Comparison of ENCODE assay signal across 9 mouse cellular contexts in the genomic region with DNA sequence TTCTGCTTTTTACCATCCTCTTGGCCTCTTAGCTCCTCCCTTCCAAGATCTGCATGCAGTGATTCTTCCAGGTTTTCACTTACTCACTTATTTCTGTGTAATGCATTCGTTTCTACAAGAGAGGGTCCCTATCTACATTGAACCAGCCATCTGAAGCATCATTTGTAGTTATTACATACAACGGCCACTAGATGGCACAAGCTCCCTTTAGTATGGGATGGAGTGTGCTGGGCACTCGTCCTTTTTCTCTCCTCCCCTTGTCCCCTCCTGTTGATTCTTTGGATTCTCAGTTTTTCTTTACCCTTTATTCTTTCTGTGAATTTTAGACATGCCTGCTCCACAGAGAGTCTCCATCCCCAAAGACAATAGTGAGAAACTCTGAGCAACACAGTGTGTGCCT. TPM values are rescaled to one million over a fixed set of nuclear protein-coding genes. Genes with fewer than 3 reads are reported as not detected.
DNase-seq lines count a peak whose midpoint lies in the region; ATAC-seq and TF ChIP-seq lines count a peak whose summit lies in the region.
"Had no signal": no experiment of that assay in that cellular context is flagged by ENCODE, and none has a peak within 500 bp of the region (broad histone marks: within the 10 kb centered on the region; RNA-seq: fewer than 3 reads in every experiment).

No protein-coding gene starts in this region.

- TF ChIP-seq POLR2A in ES-Bruce4 (IDR thresholded peaks at IDR 0.05; ENCODE audit: insufficient read depth, low read length), result no peak

- no peak overlapping the region for H3K9ac ChIP-seq in heart, embryonic 12.5 days
- H3K9ac ChIP-seq in heart, embryonic 11.5 days (ENCODE audit: low read depth, low read length), result no peak overlapping the region
- no peak overlapping the region for H3K9ac ChIP-seq in ES-Bruce4 (ENCODE audit: low read depth, poor library complexity, severe bottlenecking)
- H3K9ac ChIP-seq: embryonic facial prominence, embryonic 13.5 days had no signal

- no peak overlapping the region for H3K4me3 ChIP-seq in heart, embryonic 12.5 days
- no peak overlapping the region for H3K4me3 ChIP-seq in heart, embryonic 11.5 days (ENCODE audit: low read depth, low read length)
- no peak overlapping the region for H3K4me3 ChIP-seq in ES-Bruce4 (ENCODE audit: low read depth, low read length)
- no peak overlapping the region for H3K4me3 ChIP-seq in limb, embryonic 10.5 days
- H3K4me3 ChIP-seq: embryonic facial prominence, embryonic 13.5 days had no signal

- WGBS in heart, embryonic 12.5 days, result 6% methylated on average over 3 of the region's 3 CpGs
- 6% methylated on average over 3 of the region's 3 CpGs for WGBS in heart, embryonic 11.5 days (ENCODE audit: insufficient replicate concordance)
- 10% methylated on average over 3 of the region's 3 CpGs for WGBS in limb, embryonic 10.5 days

- no peak overlapping the region for H3K4me2 ChIP-seq in heart, embryonic 12.5 days
- H3K4me2 ChIP-seq in heart, embryonic 11.5 days, result no peak overlapping the region
- H3K4me2 ChIP-seq: embryonic facial prominence, embryonic 13.5 days had no signal

- peaks cover 4% of the 10 kb centered on the region; the same call in 1 of the 2 replicates for H3K27me3 ChIP-seq in heart, embryonic 12.5 days (replicated peaks)
- H3K27me3 ChIP-seq in heart, embryonic 11.5 days (ENCODE audit: control insufficient read depth, insufficient read depth, low read length), result no peaks in the 10 kb centered on the region
- no peaks in the 10 kb centered on the region for H3K27me3 ChIP-seq in ES-Bruce4 (ENCODE audit: control insufficient read depth, insufficient read depth, low read length, poor library complexity, severe bottlenecking)
- H3K27me3 ChIP-seq in limb, embryonic 10.5 days (ENCODE audit: low read depth, poor library complexity, severe bottlenecking), result no peaks in the 10 kb centered on the region; the same call in 1 of the 2 replicates

- TF ChIP-seq CTCF in ES-Bruce4 (IDR thresholded peaks at IDR 0.05; ENCODE audit: low read depth, low read length), result peak; percentile 36

- no peak for TF ChIP-seq EP300 in ES-Bruce4 (IDR thresholded peaks at IDR 0.05; ENCODE audit: insufficient read depth, low read depth, low read length)

- no peaks in the 10 kb centered on the region for H3K36me3 ChIP-seq in heart, embryonic 12.5 days
- H3K36me3 ChIP-seq in heart, embryonic 11.5 days (ENCODE audit: control insufficient read depth, insufficient read depth, low read length), result no peaks in the 10 kb centered on the region
- H3K36me3 ChIP-seq in ES-Bruce4 (ENCODE audit: control insufficient read depth, insufficient read depth, low read length, poor library complexity, severe bottlenecking), result no peaks in the 10 kb centered on the region
- H3K36me3 ChIP-seq in limb, embryonic 10.5 days, result no peaks in the 10 kb centered on the region
- H3K36me3 ChIP-seq: embryonic facial prominence, embryonic 13.5 days had no signal

- intact Hi-C loops in heart, postnatal 10 days (cut with DNase I), result loop anchor here (1.0 to 5.0 kb wide), 4 partner anchors 121 to 426 kb away; no protein-coding TSS in a partner anchor
- intact Hi-C loops in gastrocnemius, postnatal 14 days (cut with DNase I; ENCODE audit: low total_unique reads), result loop anchor here (5.0 kb wide), 2 partner anchors 121 to 346 kb away; no protein-coding TSS in a partner anchor

- DNase-seq in cerebellum, adult 9-10 months, result peak; percentile 44
- DNase-seq in heart, postnatal 10 days, result peak; percentile 33 to 63
- DNase-seq in limb, embryonic 10.5 days (ENCODE audit: low spot score), result peak; percentile 48
- DNase-seq in naive thymus-derived CD4-positive, alpha-beta T cell, adult 2 months (ENCODE audit: low read depth), result peak; percentile 35
- no peak for DNase-seq in gastrocnemius, postnatal 14 days

- no peaks in the 10 kb centered on the region for H3K4me1 ChIP-seq in heart, embryonic 12.5 days (replicated peaks)
- H3K4me1 ChIP-seq in heart, embryonic 11.5 days (ENCODE audit: control insufficient read depth, insufficient read depth, low read length), result no peaks in the 10 kb centered on the region
- peaks cover 3% of the 10 kb centered on the region for H3K4me1 ChIP-seq in ES-Bruce4 (ENCODE audit: control insufficient read depth, insufficient read depth, low read length)
- no peaks in the 10 kb centered on the region for H3K4me1 ChIP-seq in limb, embryonic 10.5 days

- 0 out of 2 replicates have a peak, but pooled peaks have one; percentile 18 for ATAC-seq in heart, embryonic 12.5 days (ENCODE audit: insufficient number of reproducible peaks, low FRiP score)
- ATAC-seq in heart, embryonic 11.5 days (replicated peaks; ENCODE audit: insufficient number of reproducible peaks, low FRiP score, low TSS enrichment), result no peak

- H3K9me3 ChIP-seq in heart, embryonic 12.5 days (replicated peaks), result no peaks in the 10 kb centered on the region
- no peaks in the 10 kb centered on the region for H3K9me3 ChIP-seq in heart, embryonic 11.5 days (replicated peaks; ENCODE audit: control insufficient read depth, low read length)
- H3K9me3 ChIP-seq in ES-Bruce4 (replicated peaks; ENCODE audit: control insufficient read depth, insufficient read depth, low read length, poor library complexity, severe bottlenecking), result peaks cover 11% of the 10 kb centered on the region
- no peaks in the 10 kb centered on the region for H3K9me3 ChIP-seq in limb, embryonic 10.5 days (replicated peaks)
- H3K9me3 ChIP-seq: embryonic facial prominence, embryonic 13.5 days had no signal

- H3K27ac ChIP-seq in heart, embryonic 12.5 days (ENCODE audit: poor library complexity, severe bottlenecking), result no peak overlapping the region
- no peak overlapping the region for H3K27ac ChIP-seq in heart, embryonic 11.5 days (ENCODE audit: low read depth, low read length)
- H3K27ac ChIP-seq in ES-Bruce4 (ENCODE audit: insufficient read depth, low read length), result no peak overlapping the region
- H3K27ac ChIP-seq in limb, embryonic 10.5 days, result no peak overlapping the region
- H3K27ac ChIP-seq: embryonic facial prominence, embryonic 13.5 days had no signal

RNA-seq across cellular contexts. Expression of a gene that starts 15.8 kb away (rescaled TPM):
- not detected in 2 replicates for polyA plus RNA-seq in heart, embryonic 12.5 days (2016; fragmentation: Nextera tagmentation; extraction: Ambion mirVana)
- polyA plus RNA-seq in heart, embryonic 11.5 days (2014; fragmentation: Nextera tagmentation; extraction: Ambion mirVana), result not detected in 2 replicates
- polyA plus RNA-seq in ES-Bruce4 (2011; ENCODE audit: insufficient read depth, insufficient read length, low read depth, missing spikeins), result 0.36 TPM in 1 of 2 replicates, not detected in the other
- under 1 TPM in 1 of 2 experiments, not detected in 1; 0.41 TPM for total RNA-seq in heart, postnatal 10 days (2021)
- 0.14 and 0.73 TPM in 2 replicates for polyA plus RNA-seq in limb, embryonic 10.5 days (2016; fragmentation: Nextera tagmentation; extraction: Ambion mirVana)
- under 1 TPM in 1 of 2 experiments, not detected in 1; 0.13 TPM for total RNA-seq in gastrocnemius, postnatal 14 days (2021)
